Mouse (Mus musculus) liver, embryonic 13.5 days (tissue): ENCODE results near the gene Zfhx3. TPM values are rescaled to one million over a fixed set of nuclear protein-coding genes. Genes with fewer than 3 reads are reported as not detected.

ENCODE experiments used
- ATAC-seq: fragments of 200-750 bp; cut with Nextera tagmentation; 2 replicates; pipeline ENCODE4 v1.8.0; 2017; ENCODE audit warnings: low read depth, mild to moderate bottlenecking, moderate number of reproducible peaks, moderate library complexity
- DNase-seq: peaks from one replicate; pipeline ENCODE4 v3.0.0; 2022
- H3K27ac ChIP-seq: fragments of 300-500 bp; sonication (generic); 2 replicates; pipeline ENCODE4 v1.5.1; 2015; ENCODE audit warnings: moderate library complexity, mild to moderate bottlenecking, inconsistent platforms
- H3K27me3 ChIP-seq: fragments of 300-500 bp; sonication (generic); 2 replicates; pipeline ENCODE4 v1.6.1; 2015; ENCODE audit warnings: mild to moderate bottlenecking, inconsistent platforms
- H3K36me3 ChIP-seq: fragments of 300-500 bp; sonication (generic); 2 replicates; pipeline ENCODE4 v1.6.1; 2015; ENCODE audit warnings: mild to moderate bottlenecking, inconsistent platforms
- H3K4me1 ChIP-seq: fragments of 300-500 bp; sonication (generic); replicated peaks from 2 replicates; pipeline ENCODE4 v1.6.1; 2015; ENCODE audit warnings: inconsistent platforms
- H3K4me2 ChIP-seq: fragments of 300-500 bp; sonication (generic); 2 replicates; pipeline ENCODE4 v1.6.1; 2015; ENCODE audit warnings: inconsistent platforms, mild to moderate bottlenecking, moderate library complexity
- H3K4me3 ChIP-seq: fragments of 300-500 bp; sonication (generic); replicated peaks from 2 replicates; pipeline ENCODE4 v1.5.1; 2015; ENCODE audit warnings: mild to moderate bottlenecking, inconsistent platforms
- H3K9ac ChIP-seq: fragments of 300-500 bp; sonication (generic); 2 replicates; pipeline ENCODE4 v1.6.1; 2015; ENCODE audit warnings: mild to moderate bottlenecking, inconsistent platforms
- H3K9me3 ChIP-seq: fragments of 300-500 bp; sonication (generic); replicated peaks from 2 replicates; pipeline ENCODE4 v1.6.1; 2016; ENCODE audit warnings: inconsistent platforms
- WGBS: fragments of 180-500 bp; shearing (Covaris S2); methylation state at CpG from one replicate; pipeline ENCODE4 v1.1.7; 2015; ENCODE audit not compliant: insufficient replicate concordance; 5-methylcytosine and 5-hydroxymethylcytosine counted together
- polyA plus RNA-seq: library from polyadenylated mRNA; unstranded; fragments of >200 nt; fragmentation: Nextera tagmentation; extraction: Ambion mirVana; gene quantifications from 2 replicates; pipeline ENCODE4 v1.2.1, GENCODE M21; 2015

The Zfhx3 gene
- polyA plus RNA-seq, 1 experiment from 2014 or later, result 1.0 TPM

DNA sequence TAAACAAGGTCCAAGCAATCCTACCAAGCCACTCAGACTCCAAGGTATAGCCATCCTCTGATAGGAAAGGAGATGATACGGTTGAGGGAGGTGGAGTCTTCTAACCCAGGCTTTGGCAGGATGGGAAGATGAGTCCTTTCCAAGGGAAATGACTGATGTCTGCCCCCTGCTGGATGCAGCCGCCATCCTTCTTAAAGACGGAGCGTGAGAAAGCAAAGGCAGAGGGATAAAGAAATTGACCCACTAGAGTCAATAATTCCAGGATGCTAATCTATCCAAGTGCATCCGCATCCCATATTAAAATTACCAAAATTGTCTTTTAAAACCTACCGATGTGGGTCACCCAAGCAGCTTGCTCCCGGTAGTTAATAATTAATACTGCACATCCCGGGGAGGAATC lies 158.7 kb downstream of the Zfhx3 start:
- DNase-seq (no peak), ATAC-seq (no peak)
- H3K4me3 ChIP-seq, result no peak overlapping the region
- H3K27me3 ChIP-seq, result no peaks in the 10 kb centered on the region
- no peak overlapping the region for H3K4me2 ChIP-seq
- H3K4me1 ChIP-seq, result no peaks in the 10 kb centered on the region
- no peaks in the 10 kb centered on the region for H3K9me3 ChIP-seq
- H3K36me3 ChIP-seq, result no peaks in the 10 kb centered on the region
- 63% methylated on average over 8 of the region's 8 CpGs for WGBS
- no peak overlapping the region for H3K9ac ChIP-seq
- no peak overlapping the region for H3K27ac ChIP-seq

DNA sequence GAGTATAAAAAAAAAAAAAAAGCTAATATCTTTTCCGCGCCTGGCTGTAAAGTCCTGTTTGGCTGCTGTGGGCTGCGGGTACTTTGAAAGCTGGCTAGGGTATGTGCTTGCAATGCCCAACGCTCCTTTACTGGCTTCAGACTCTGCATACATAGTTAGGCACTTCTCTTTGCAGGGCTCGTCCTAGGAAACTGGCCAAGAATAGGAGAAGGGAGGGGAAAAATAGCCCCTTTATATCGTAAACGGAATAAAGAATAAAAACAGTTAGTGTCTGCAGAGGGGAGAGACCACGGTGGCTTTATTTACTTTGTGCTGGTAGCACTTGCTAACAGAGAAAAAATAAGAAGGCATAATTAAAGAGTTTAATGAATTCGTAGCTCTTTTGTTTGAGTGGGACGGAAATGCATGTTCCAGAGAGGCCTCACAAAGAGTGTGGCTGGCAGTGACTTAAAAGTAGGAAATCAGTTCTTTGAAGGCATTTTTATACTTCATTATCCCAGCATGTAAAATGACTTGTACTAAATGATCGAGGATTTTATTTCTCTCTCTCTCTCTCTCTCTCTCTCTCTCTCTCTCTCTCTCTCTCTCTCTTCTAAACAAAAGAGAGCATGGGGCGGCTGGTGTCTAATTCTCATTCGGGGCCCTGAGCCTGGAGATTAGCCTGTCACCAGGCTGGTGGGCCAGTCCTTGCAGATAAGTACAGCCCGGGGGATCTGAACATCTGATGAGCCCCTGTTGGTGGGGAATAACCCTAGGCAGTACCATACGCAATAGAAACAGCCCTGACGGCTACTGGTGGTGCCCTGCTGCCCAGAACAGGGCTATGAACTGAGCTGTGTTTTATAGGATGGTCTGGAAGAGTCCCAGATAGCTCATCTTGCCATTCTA lies 159.8 kb downstream of the Zfhx3 start:
- 61% methylated on average over 16 of the region's 16 CpGs for whole genome bisulfite sequencing
- no peak for ATAC-seq

DNA sequence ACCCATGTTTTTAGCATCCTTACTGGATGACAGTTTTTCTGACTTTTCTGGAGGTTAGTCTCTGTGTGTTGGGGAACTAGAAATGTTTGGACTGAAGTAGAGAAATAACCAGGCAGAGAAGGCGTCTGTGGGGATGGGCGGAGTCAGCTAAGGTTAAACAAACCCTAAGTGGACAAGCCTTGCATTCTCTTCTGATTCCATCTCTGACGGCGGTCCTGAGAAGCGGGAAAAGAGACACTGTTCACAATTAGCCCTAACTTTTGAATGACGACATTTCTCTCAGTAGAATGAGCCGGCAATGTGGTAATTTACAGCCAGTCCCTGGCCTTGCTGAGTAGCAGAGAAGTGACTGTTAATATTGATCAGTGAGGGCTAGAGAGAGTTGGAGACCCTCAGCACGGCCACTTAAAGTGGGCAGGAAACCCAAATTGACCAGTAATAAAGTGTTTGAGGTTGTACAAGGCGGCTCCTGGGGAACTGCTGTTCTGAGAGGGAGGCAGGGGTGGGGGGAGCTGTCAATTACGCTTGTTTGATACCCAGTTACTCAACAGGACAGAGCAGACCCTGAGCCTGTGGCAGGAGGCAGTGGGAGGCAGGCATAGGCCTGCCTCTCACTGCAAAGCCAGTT lies 162.1 kb downstream of the Zfhx3 start:
- no peaks in the 10 kb centered on the region for H3K9me3 ChIP-seq
- H3K4me1 ChIP-seq, result no peaks in the 10 kb centered on the region
- DNase-seq (no peak), ATAC-seq (no peak)
- no peaks in the 10 kb centered on the region for H3K36me3 ChIP-seq
- no peak overlapping the region for H3K4me2 ChIP-seq
- no peak overlapping the region for H3K27ac ChIP-seq
- no peak overlapping the region for H3K9ac ChIP-seq
- H3K27me3 ChIP-seq, result no peaks in the 10 kb centered on the region
- WGBS, result 35% methylated on average over 10 of the region's 10 CpGs
- H3K4me3 ChIP-seq, result no peak overlapping the region

More for the DNA sequence above, 159.8 kb downstream of the Zfhx3 start:
- no peaks in the 10 kb centered on the region for H3K36me3 ChIP-seq
- H3K4me3 ChIP-seq, result no peak overlapping the region
- no peak overlapping the region for H3K9ac ChIP-seq
- H3K4me1 ChIP-seq, result no peaks in the 10 kb centered on the region
- H3K4me2 ChIP-seq, result no peak overlapping the region
- no peaks in the 10 kb centered on the region for H3K9me3 ChIP-seq
- no peaks in the 10 kb centered on the region for H3K27me3 ChIP-seq
- H3K27ac ChIP-seq, result no peak overlapping the region
- DNase-seq, result no peak

GRCm38 (mm10) chr8:108125053-108125452 lies 182.6 kb downstream of the Zfhx3 start:
- 53% methylated on average over 2 of the region's 2 CpGs for WGBS
- H3K27ac ChIP-seq, result no peak overlapping the region
- no peak for ATAC-seq
- no peaks in the 10 kb centered on the region for H3K4me1 ChIP-seq
- H3K9me3 ChIP-seq, result no peaks in the 10 kb centered on the region
- no peak overlapping the region for H3K4me3 ChIP-seq
- no peak for DNase-seq
- H3K27me3 ChIP-seq, result no peaks in the 10 kb centered on the region
- no peak overlapping the region for H3K4me2 ChIP-seq
- no peak overlapping the region for H3K9ac ChIP-seq
- no peaks in the 10 kb centered on the region for H3K36me3 ChIP-seq

- Histone ChIP-seq H3K4me1 (no peaks in the 10 kb centered on the region), H3K27ac (no peak overlapping the region), H3K9me3 (no peaks in the 10 kb centered on the region), H3K36me3 (no peaks in the 10 kb centered on the region), H3K27me3 (no peaks in the 10 kb centered on the region), H3K4me3 (no peak overlapping the region), H3K9ac (no peak overlapping the region), H3K4me2 (no peak overlapping the region)
- 75% methylated on average over 2 of the region's 2 CpGs for WGBS
- ATAC-seq (no peak), DNase-seq (no peak)
These were observed 183.0 kb downstream of the Zfhx3 start for GRCm38 (mm10) chr8:108125491-108125890.

DNA sequence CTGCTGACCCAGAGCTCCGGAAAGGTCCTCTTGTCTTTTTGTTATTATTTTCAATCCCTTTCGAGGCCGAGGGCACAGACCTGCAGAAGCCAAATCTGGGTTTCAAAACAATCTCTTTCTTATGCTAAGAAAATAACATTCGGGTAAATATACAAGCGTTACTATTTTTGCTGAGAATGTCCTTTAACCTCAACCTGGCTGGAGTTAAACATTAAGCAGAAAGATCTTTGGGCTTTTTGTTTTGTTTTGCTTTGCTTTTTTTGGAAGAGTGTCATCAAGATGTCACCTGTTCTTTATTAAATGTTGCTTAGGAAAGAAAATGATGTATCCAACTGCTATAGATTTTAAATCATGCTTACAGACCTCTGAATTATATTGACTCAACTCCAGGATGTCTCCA lies 204.1 kb downstream of the Zfhx3 start:
- Histone ChIP-seq H3K9ac (no peak overlapping the region), H3K27me3 (no peaks in the 10 kb centered on the region), H3K4me2 (no peak overlapping the region), H3K4me3 (no peak overlapping the region), H3K27ac (no peak overlapping the region), H3K4me1 (no peaks in the 10 kb centered on the region), H3K9me3 (no peaks in the 10 kb centered on the region), H3K36me3 (no peaks in the 10 kb centered on the region)
- no peak for ATAC-seq
- no peak for DNase-seq
- WGBS, result 60% methylated on average over 5 of the region's 5 CpGs

DNA sequence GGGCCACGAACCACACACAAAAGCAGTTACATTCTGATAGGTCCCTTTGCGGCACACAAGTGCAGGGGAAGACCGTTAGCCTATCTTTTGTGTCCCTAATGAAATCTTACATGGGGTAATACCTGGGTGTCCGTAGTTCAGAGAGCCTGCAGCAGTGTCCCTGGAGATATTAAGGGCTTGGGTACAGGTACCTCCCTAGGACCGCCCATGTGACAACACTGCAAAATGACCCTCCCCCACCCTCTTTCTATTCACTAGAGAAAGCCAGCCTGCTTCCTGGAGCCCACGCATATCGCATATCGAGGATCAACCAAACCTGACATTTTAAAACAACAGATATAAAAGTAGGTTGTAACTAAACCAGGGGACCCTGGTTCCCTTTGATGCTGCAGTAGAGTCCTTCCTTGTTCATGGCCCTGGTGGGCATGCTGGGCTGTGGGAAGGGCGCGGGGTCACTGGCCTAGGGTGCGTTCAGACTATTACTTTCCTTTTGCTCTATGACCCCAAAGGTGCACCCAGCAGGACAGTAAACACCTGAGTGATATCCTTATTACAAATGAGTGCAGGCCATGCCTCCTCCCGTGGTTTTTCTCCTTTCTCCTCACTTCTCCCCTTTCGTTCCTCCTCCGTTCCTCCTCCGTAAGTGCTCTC lies 206.3 kb downstream of the Zfhx3 start:
- Histone ChIP-seq H3K27me3 (no peaks in the 10 kb centered on the region), H3K4me3 (no peak overlapping the region), H3K9ac (no peak overlapping the region), H3K4me2 (no peak overlapping the region), H3K9me3 (no peaks in the 10 kb centered on the region), H3K36me3 (no peaks in the 10 kb centered on the region), H3K27ac (no peak overlapping the region), H3K4me1 (no peaks in the 10 kb centered on the region)
- WGBS, result 59% methylated on average over 15 of the region's 15 CpGs
- ATAC-seq (no peak), DNase-seq (no peak)

DNA sequence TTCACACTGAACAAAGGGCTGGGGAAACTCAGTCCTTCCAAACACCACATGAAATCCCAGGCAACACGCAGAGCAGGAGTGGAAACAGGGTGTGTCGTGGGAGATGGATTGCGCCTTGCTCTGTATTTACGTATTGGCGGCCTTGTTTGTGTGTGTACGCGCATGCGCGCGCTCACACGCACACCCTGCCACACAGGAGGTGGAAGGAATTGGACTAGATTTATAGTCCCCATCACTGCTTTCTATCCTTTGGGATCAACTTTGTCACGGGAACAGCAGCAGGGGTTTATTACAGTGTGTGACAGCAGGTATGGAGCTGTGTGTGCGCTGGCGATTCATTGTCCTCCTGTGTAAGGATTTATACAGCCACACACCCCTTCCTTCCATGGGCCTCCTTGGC lies 228.4 kb downstream of the Zfhx3 start:
- WGBS, result 84% methylated on average over 14 of the region's 14 CpGs
- DNase-seq (no peak), ATAC-seq (no peak)
- H3K27ac ChIP-seq, result no peak overlapping the region
- H3K36me3 ChIP-seq, result no peaks in the 10 kb centered on the region
- no peaks in the 10 kb centered on the region for H3K4me1 ChIP-seq
- no peaks in the 10 kb centered on the region for H3K27me3 ChIP-seq
- no peaks in the 10 kb centered on the region for H3K9me3 ChIP-seq
- no peak overlapping the region for H3K9ac ChIP-seq
- no peak overlapping the region for H3K4me3 ChIP-seq
- H3K4me2 ChIP-seq, result no peak overlapping the region

GRCm38 (mm10) chr8:108183296-108183695 lies 240.9 kb downstream of the Zfhx3 start:
- 65% methylated on average over 4 of the region's 4 CpGs for WGBS
- Histone ChIP-seq H3K36me3 (no peaks in the 10 kb centered on the region), H3K9me3 (no peaks in the 10 kb centered on the region), H3K27me3 (no peaks in the 10 kb centered on the region), H3K27ac (no peak overlapping the region), H3K4me1 (no peaks in the 10 kb centered on the region), H3K4me3 (no peak overlapping the region), H3K4me2 (no peak overlapping the region), H3K9ac (no peak overlapping the region)
- DNase-seq, result no peak
- no peak for ATAC-seq

- ATAC-seq (no peak), DNase-seq (no peak)
- Histone ChIP-seq H3K9ac (no peak overlapping the region), H3K4me1 (no peaks in the 10 kb centered on the region), H3K4me2 (no peak overlapping the region), H3K27me3 (no peaks in the 10 kb centered on the region), H3K9me3 (no peaks in the 10 kb centered on the region), H3K36me3 (no peaks in the 10 kb centered on the region), H3K4me3 (no peak overlapping the region), H3K27ac (no peak overlapping the region)
- WGBS, result 61% methylated on average over 8 of the region's 8 CpGs
These were observed 241.5 kb downstream of the Zfhx3 start for GRCm38 (mm10) chr8:108183948-108184347.

DNA sequence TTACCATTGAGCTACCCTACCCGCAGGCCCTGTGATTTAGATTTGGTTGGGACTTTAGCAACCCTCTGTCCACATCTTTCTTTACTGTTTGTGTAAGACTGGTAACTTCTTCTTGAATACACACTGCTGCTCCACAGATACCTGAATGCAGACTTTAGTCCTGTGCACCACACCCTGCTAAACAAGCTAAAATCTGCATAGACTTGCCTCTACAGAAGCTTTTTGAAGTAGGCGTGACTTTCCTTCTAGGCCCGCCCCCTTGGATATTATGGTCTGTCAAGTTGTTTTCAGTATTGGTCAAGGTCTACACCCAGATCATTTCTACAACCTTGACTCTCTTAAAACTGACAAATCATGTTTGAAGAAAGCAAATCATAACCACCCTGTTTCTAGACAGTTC lies 243.8 kb downstream of the Zfhx3 start:
- 63% methylated on average over 3 of the region's 3 CpGs for WGBS
- no peak overlapping the region for H3K4me3 ChIP-seq
- no peak overlapping the region for H3K4me2 ChIP-seq
- no peaks in the 10 kb centered on the region for H3K9me3 ChIP-seq
- no peaks in the 10 kb centered on the region for H3K27me3 ChIP-seq
- ATAC-seq (no peak), DNase-seq (no peak)
- no peaks in the 10 kb centered on the region for H3K4me1 ChIP-seq
- H3K9ac ChIP-seq, result no peak overlapping the region
- H3K36me3 ChIP-seq, result no peaks in the 10 kb centered on the region
- no peak overlapping the region for H3K27ac ChIP-seq
